Mouse (Mus musculus): Measurements from ENCODE around the gene Jade1.

The Jade1 gene

GRCm38 (mm10) chr3:41555491-41556381 lies at the start of gene Jade1:
Jade1 (plus strand) TSS chr3:41555731.
- no peak for DNase-seq

- no peak for DNase-seq
Observed at GRCm38 (mm10) chr3:41509441-41509840, 46.1 kb upstream of the Jade1 start.

GRCm38 (mm10) chr3:41510191-41510590 lies 45.3 kb upstream of the Jade1 start:
- no peak for DNase-seq

GRCm38 (mm10) chr3:41510750-41511149 lies 44.8 kb upstream of the Jade1 start:
- DNase-seq, result no peak

GRCm38 (mm10) chr3:41514003-41514402 lies 41.5 kb upstream of the Jade1 start:
- DNase-seq, result no peak

- no peak for DNase-seq
Observed at GRCm38 (mm10) chr3:41514683-41515305, 40.7 kb upstream of the Jade1 start.

GRCm38 (mm10) chr3:41516961-41517518 lies 38.5 kb upstream of the Jade1 start:
- no peak for DNase-seq

GRCm38 (mm10) chr3:41520925-41521324 lies 34.6 kb upstream of the Jade1 start:
- DNase-seq, result no peak

- no peak for DNase-seq
Observed at GRCm38 (mm10) chr3:41521733-41522132, 33.8 kb upstream of the Jade1 start.

GRCm38 (mm10) chr3:41522226-41523005 lies 33.1 kb upstream of the Jade1 start:
- no peak for DNase-seq

GRCm38 (mm10) chr3:41523006-41523375 lies 32.5 kb upstream of the Jade1 start:
- no peak for DNase-seq

GRCm38 (mm10) chr3:41523460-41523859 lies 32.1 kb upstream of the Jade1 start:
- no peak for DNase-seq

GRCm38 (mm10) chr3:41528291-41528969 lies 27.1 kb upstream of the Jade1 start:
- DNase-seq, result no peak

GRCm38 (mm10) chr3:41530156-41530555 lies 25.4 kb upstream of the Jade1 start:
- no peak for DNase-seq

- no peak for DNase-seq
Observed at GRCm38 (mm10) chr3:41531541-41531940, 24.0 kb upstream of the Jade1 start.

GRCm38 (mm10) chr3:41532109-41532508 lies 23.4 kb upstream of the Jade1 start:
- no peak for DNase-seq

- no peak for DNase-seq
Observed at GRCm38 (mm10) chr3:41533660-41534059, 21.9 kb upstream of the Jade1 start.

GRCm38 (mm10) chr3:41537957-41538356 lies 17.6 kb upstream of the Jade1 start:
- no peak for DNase-seq

GRCm38 (mm10) chr3:41541313-41541712 lies 14.2 kb upstream of the Jade1 start:
- no peak for DNase-seq

GRCm38 (mm10) chr3:41544451-41544850 lies 11.1 kb upstream of the Jade1 start:
- no peak for DNase-seq

- DNase-seq, result no peak
Observed at GRCm38 (mm10) chr3:41547289-41547688, 8.2 kb upstream of the Jade1 start.

- DNase-seq, result no peak
Observed at GRCm38 (mm10) chr3:41548238-41548637, 7.3 kb upstream of the Jade1 start.

GRCm38 (mm10) chr3:41551671-41552070 lies 3.9 kb upstream of the Jade1 start:
- no peak for DNase-seq
